In genomic region chr5:21866311-21866712, GRCm38 (mm10) we compare ENCODE assay signal across 9 mouse cellular contexts. TPM values are rescaled to one million over a fixed set of nuclear protein-coding genes. Genes with fewer than 3 reads are reported as not detected.
A peak's percentile ranks its signal among the peaks of the same experiment; 100 is the strongest.
DNase-seq lines count a peak whose midpoint lies in the region; ATAC-seq and TF ChIP-seq lines count a peak whose summit lies in the region.
"Had no signal": no experiment of that assay in that cellular context is flagged by ENCODE, and none has a peak within 500 bp of the region (broad histone marks: within the 10 kb centered on the region; RNA-seq: fewer than 3 reads in every experiment).

No protein-coding gene starts in this region.

- H3K4me1 ChIP-seq in kidney, postnatal 0 days (replicated peaks; ENCODE audit: insufficient read depth, low read length) = no peaks in the 10 kb centered on the region
- H3K4me1 ChIP-seq in cortical plate, adult 2 months (ENCODE audit: control insufficient read depth, insufficient read depth, low read length) = no peaks in the 10 kb centered on the region
- peaks cover 6% of the 10 kb centered on the region for H3K4me1 ChIP-seq in hindbrain, embryonic 14.5 days (replicated peaks; ENCODE audit: control insufficient read depth, insufficient read depth, low read length)
- H3K4me1 ChIP-seq in limb, embryonic 11.5 days (ENCODE audit: control insufficient read depth, insufficient read depth, low read length) = 0 out of 2 replicates have a peak, but pooled peaks cover 3% of the 10 kb centered on the region
- H3K4me1 ChIP-seq in thymus, adult 2 months (replicated peaks; ENCODE audit: control insufficient read depth, insufficient read depth, low read length) = no peaks in the 10 kb centered on the region

- peak; percentile 14 for DNase-seq in kidney, postnatal 0 days (ENCODE audit: low spot score)
- DNase-seq in kidney, adult 18-20 months = no peak
- DNase-seq in hindbrain, embryonic 14.5 days (ENCODE audit: low spot score) = peak; percentile 55
- DNase-seq in limb, embryonic 11.5 days (ENCODE audit: low spot score) = peak; percentile 46
- peak; percentile 22 to 23 for DNase-seq in right cerebral cortex, adult 2 months (ENCODE audit: low spot score in 2 of 2)
- no peak for DNase-seq in thymus, adult 2 months
- DNase-seq in thymus, postnatal 10 days (ENCODE audit: low spot score in 2 of 2) = no peak

- no peak overlapping the region for H3K27ac ChIP-seq in kidney, postnatal 0 days
- no peak overlapping the region for H3K27ac ChIP-seq in cortical plate, adult 2 months (ENCODE audit: insufficient read depth, low read length)
- peak overlapping the region; percentile 20; the same call in 1 of the 2 replicates for H3K27ac ChIP-seq in hindbrain, embryonic 14.5 days
- H3K27ac ChIP-seq in limb, embryonic 11.5 days (replicated peaks; ENCODE audit: low read depth, low read length) = no peak overlapping the region
- no peak overlapping the region for H3K27ac ChIP-seq in thymus, adult 2 months (ENCODE audit: control insufficient read depth, insufficient read depth, low read length)

- H3K4me3 ChIP-seq in kidney, postnatal 0 days (replicated peaks; ENCODE audit: low read depth, low read length) = no peak overlapping the region
- H3K4me3 ChIP-seq in cortical plate, adult 2 months (ENCODE audit: insufficient read depth, low read length) = peak overlapping the region; percentile 29; the same call in 1 of the 2 replicates
- H3K4me3 ChIP-seq in hindbrain, embryonic 14.5 days (replicated peaks; ENCODE audit: low read length) = peak overlapping the region; percentile 24
- no peak overlapping the region for H3K4me3 ChIP-seq in limb, embryonic 11.5 days (ENCODE audit: low read depth, low read length)
- H3K4me3 ChIP-seq in thymus, adult 2 months (ENCODE audit: control insufficient read depth, insufficient read depth, low read length) = no peak overlapping the region

- no peaks in the 10 kb centered on the region for H3K36me3 ChIP-seq in kidney, postnatal 0 days (ENCODE audit: insufficient read depth, low read length)
- H3K36me3 ChIP-seq in hindbrain, embryonic 14.5 days (replicated peaks; ENCODE audit: control insufficient read depth, insufficient read depth) = no peaks in the 10 kb centered on the region
- no peaks in the 10 kb centered on the region for H3K36me3 ChIP-seq in limb, embryonic 11.5 days (ENCODE audit: control insufficient read depth, insufficient read depth, low read length)
- no peaks in the 10 kb centered on the region for H3K36me3 ChIP-seq in thymus, adult 2 months (ENCODE audit: control insufficient read depth, insufficient read depth, low read length)

- H3K27me3 ChIP-seq in kidney, postnatal 0 days (ENCODE audit: insufficient read depth, low read length) = no peaks in the 10 kb centered on the region
- no peaks in the 10 kb centered on the region for H3K27me3 ChIP-seq in hindbrain, embryonic 14.5 days (ENCODE audit: control insufficient read depth, insufficient read depth, low read length)
- peaks cover 2% of the 10 kb centered on the region; the same call in 1 of the 2 replicates for H3K27me3 ChIP-seq in limb, embryonic 11.5 days (ENCODE audit: control insufficient read depth, insufficient read depth, low read length)
- no peaks in the 10 kb centered on the region; the same call in 1 of the 2 replicates for H3K27me3 ChIP-seq in thymus, adult 2 months (ENCODE audit: control insufficient read depth, insufficient read depth, low read length)

- no peak for ATAC-seq in kidney, postnatal 0 days (replicated peaks; ENCODE audit: low FRiP score, low read depth)
- peak; percentile 79 for ATAC-seq in hindbrain, embryonic 14.5 days (ENCODE audit: low FRiP score)
- peak; percentile 65; the same call in 1 of the 2 replicates for ATAC-seq in limb, embryonic 11.5 days (ENCODE audit: insufficient number of reproducible peaks, low FRiP score, low TSS enrichment, low read depth)

- H3K4me2 ChIP-seq in kidney, postnatal 0 days (ENCODE audit: low read length) = peak overlapping the region; percentile 48; the same call in 1 of the 2 replicates
- H3K4me2 ChIP-seq in hindbrain, embryonic 14.5 days (replicated peaks) = peak overlapping the region; percentile 62
- peak overlapping the region; percentile 55; the same call in 1 of the 2 replicates for H3K4me2 ChIP-seq in limb, embryonic 11.5 days (ENCODE audit: low read depth, severe bottlenecking)

- TF ChIP-seq POLR2A in cortical plate, adult 2 months (IDR thresholded peaks at IDR 0.05; ENCODE audit: extremely low read depth, insufficient read depth, low read length) = no peak
- TF ChIP-seq POLR2A in thymus, adult 2 months (IDR thresholded peaks at IDR 0.05; ENCODE audit: control insufficient read depth, extremely low read depth, insufficient read depth, low read length, poor library complexity) = no peak

- H3K9ac ChIP-seq in kidney, postnatal 0 days (ENCODE audit: low read depth, low read length) = no peak overlapping the region
- H3K9ac ChIP-seq in hindbrain, embryonic 14.5 days = peak overlapping the region; percentile 21; the same call in 1 of the 2 replicates
- no peak overlapping the region for H3K9ac ChIP-seq in limb, embryonic 11.5 days (ENCODE audit: low read length)

- 11% methylated on average over 6 of the region's 6 CpGs for WGBS in kidney, postnatal 0 days
- WGBS in hindbrain, embryonic 14.5 days = 5% methylated on average over 6 of the region's 6 CpGs
- WGBS in limb, embryonic 11.5 days = 13% methylated on average over 6 of the region's 6 CpGs
- WGBS in thymus, adult 2 months = 31% methylated on average over 6 of the region's 6 CpGs

- no peak for TF ChIP-seq CTCF in kidney, postnatal 0 days (IDR thresholded peaks at IDR 0.05; ENCODE audit: low read depth)
- no peak for TF ChIP-seq CTCF in cortical plate, adult 2 months (IDR thresholded peaks at IDR 0.05; ENCODE audit: extremely low read depth, insufficient read depth, low read length)
- TF ChIP-seq CTCF in thymus, adult 2 months (IDR thresholded peaks at IDR 0.05; ENCODE audit: borderline replicate concordance, control insufficient read depth, extremely low read depth, insufficient read depth, low read length, poor library complexity) = no peak

- no peaks in the 10 kb centered on the region for H3K9me3 ChIP-seq in kidney, postnatal 0 days (replicated peaks; ENCODE audit: low read length)
- no peaks in the 10 kb centered on the region for H3K9me3 ChIP-seq in hindbrain, embryonic 14.5 days (ENCODE audit: control insufficient read depth, low read length)
- no peaks in the 10 kb centered on the region for H3K9me3 ChIP-seq in limb, embryonic 11.5 days (ENCODE audit: control insufficient read depth, low read length)

RNA-seq across cellular contexts. Expression of gene Slc26a5, which starts 0.9 kb away (rescaled TPM):
- polyA plus RNA-seq in kidney, postnatal 0 days (2015; fragmentation: Nextera tagmentation; extraction: Ambion mirVana) = not detected in 2 replicates
- 0.09 and 0.29 TPM in 2 replicates for polyA plus RNA-seq in cortical plate, adult 2 months (2012; rRNA removed)
- polyA plus RNA-seq in hindbrain, embryonic 14.5 days (2014; fragmentation: Nextera tagmentation; extraction: Ambion mirVana) = 0.21 and 0.31 TPM in 2 replicates
- polyA plus RNA-seq in limb, embryonic 11.5 days (2014; fragmentation: Nextera tagmentation; extraction: Ambion mirVana) = 0.06 and 0.45 TPM in 2 replicates
- polyA plus RNA-seq in thymus, adult 2 months (2012; rRNA removed) = not detected in 2 replicates
- polyA plus RNA-seq: liver, embryonic 16.5 days had no signal

Comparison
In these comparisons a context has a peak if more than half of its experiments do, and no peak if none do; other contexts are left out.
1. DNase-seq: peak in kidney, postnatal 0 days (single experiment), hindbrain, embryonic 14.5 days (single experiment), limb, embryonic 11.5 days (single experiment) and right cerebral cortex, adult 2 months (2 of 2); none in kidney, adult 18-20 months (single experiment), thymus, adult 2 months (single experiment) and thymus, postnatal 10 days (0 of 2).
2. H3K4me3 ChIP-seq: peak in cortical plate, adult 2 months (single experiment) and hindbrain, embryonic 14.5 days (single experiment); none in kidney, postnatal 0 days (single experiment), limb, embryonic 11.5 days (single experiment) and thymus, adult 2 months (single experiment).
3. Peak in every context shown above with its lines, with median percentiles within 50 percentile points of each other: H3K4me2 ChIP-seq.